8 mouse cellular contexts compared by ENCODE assay signal in the genomic region with DNA sequence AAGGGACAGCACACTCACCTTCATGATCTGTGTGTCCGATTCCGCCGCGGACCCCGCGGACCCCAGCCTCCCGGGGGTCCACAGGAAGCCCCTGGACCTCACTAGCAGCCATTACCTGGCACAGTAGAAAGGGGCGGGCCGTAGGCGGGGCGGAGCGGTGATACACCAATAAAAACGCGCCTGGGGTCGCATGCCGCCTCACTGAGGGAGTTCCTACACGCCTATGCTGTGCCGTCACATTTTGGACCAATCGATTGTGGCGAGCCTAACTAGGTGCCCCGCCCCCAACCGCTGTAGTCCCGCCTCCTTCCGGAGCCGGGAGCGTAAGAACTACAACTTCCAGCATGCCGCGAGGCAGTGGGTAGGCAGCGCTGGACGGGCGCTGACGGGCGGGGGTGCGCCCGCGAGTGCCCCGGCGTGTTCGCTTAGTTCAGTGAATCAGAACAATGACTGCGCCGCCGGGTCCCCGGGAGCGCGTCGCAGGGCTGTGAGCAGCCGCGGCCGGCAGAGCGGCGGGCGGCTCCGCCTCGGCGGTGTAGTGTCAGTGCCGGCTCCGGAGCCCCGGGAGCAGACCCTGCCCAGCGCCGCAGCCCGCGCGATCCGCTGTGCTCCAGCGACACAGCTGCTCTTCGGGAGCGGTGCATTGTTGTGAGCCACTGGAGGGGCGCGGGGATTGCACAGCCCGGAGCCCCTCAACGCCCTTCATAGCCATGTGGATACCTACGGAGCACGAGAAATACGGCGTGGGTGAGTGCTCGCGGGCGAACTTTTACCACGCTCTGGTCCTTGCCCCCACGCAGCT. TPM values are rescaled to one million over a fixed set of nuclear protein-coding genes. Genes with fewer than 3 reads are reported as not detected.
DNase-seq lines count a peak whose midpoint lies in the region; ATAC-seq and TF ChIP-seq lines count a peak whose summit lies in the region.

A gene (minus strand): TSS at position 255 of the 802 bp plus-strand sequence.
A gene (plus strand): TSS at position 305 of the 802 bp plus-strand sequence.

- peak within 1 kb of the TSS; percentile 89 for H3K4me2 ChIP-seq in CH12.LX (ENCODE audit: insufficient read depth, low read depth, poor library complexity, severe bottlenecking)
- H3K4me2 ChIP-seq in forebrain, embryonic 11.5 days (ENCODE audit: low read depth, low read length, severe bottlenecking) = peak within 1 kb of the TSS; percentile 73
- peak within 1 kb of the TSS; percentile 97 for H3K4me2 ChIP-seq in heart, embryonic 16.5 days (ENCODE audit: low read depth, low read length)
- H3K4me2 ChIP-seq in liver, embryonic 15.5 days = peak within 1 kb of the TSS; percentile 92
- peak within 1 kb of the TSS; percentile 78 for H3K4me2 ChIP-seq in neural tube, embryonic 12.5 days (replicated peaks)

- dilution Hi-C loops in CH12.LX (cut with MboI; ENCODE audit: extremely low pct_ligation_motif_present, extremely low pct_unique_long_range_greater_than_20kb, low sequenced_read_pairs) = no loop called here

- in situ Hi-C loops in CH12.LX (cut with MboI; ENCODE audit: low pct_ligation_motif_present, low pct_unique_long_range_greater_than_20kb, low sequenced_read_pairs) = no loop called here

- peak; percentile 67 for TF ChIP-seq POLR2A in CH12.LX (IDR thresholded peaks at IDR 0.05; ENCODE audit: low read depth, low read length)

- peaks cover 15% of the 10 kb centered on the region for H3K27me3 ChIP-seq in CH12.LX (replicated peaks)
- no peaks in the 10 kb centered on the region for H3K27me3 ChIP-seq in forebrain, embryonic 11.5 days (ENCODE audit: control insufficient read depth, insufficient read depth, low read length)
- no peaks in the 10 kb centered on the region for H3K27me3 ChIP-seq in heart, embryonic 16.5 days (ENCODE audit: control insufficient read depth, insufficient read depth, low read length)
- H3K27me3 ChIP-seq in liver, embryonic 15.5 days = peaks cover 48% of the 10 kb centered on the region
- H3K27me3 ChIP-seq in neural tube, embryonic 12.5 days (replicated peaks) = no peaks in the 10 kb centered on the region

- DNase-seq in CH12.LX (ENCODE audit: extremely low read depth) = peak; percentile 99
- DNase-seq in c-Kit-positive CD71-positive TER-119-negative erythroid progenitor cells, embryonic 14.5 days (ENCODE audit: low read depth) = peak; percentile 99
- DNase-seq in forebrain, embryonic 11.5 days (ENCODE audit: low spot score) = peak; percentile 98
- peak; percentile 100 for DNase-seq in kidney, postnatal 36 days
- DNase-seq in telencephalon, adult 2 months (ENCODE audit: low read depth, low spot score) = peak; percentile 99

- peaks cover 0 to 7% of the 10 kb centered on the region in 2 experiments for H3K36me3 ChIP-seq in CH12.LX (replicated peaks in 1 of 2; ENCODE audit: control insufficient read depth in 1 of 2, insufficient read depth in 1 of 2, low read length in 1 of 2)
- H3K36me3 ChIP-seq in forebrain, embryonic 11.5 days (ENCODE audit: control insufficient read depth, insufficient read depth, low read length) = no peaks in the 10 kb centered on the region
- no peaks in the 10 kb centered on the region for H3K36me3 ChIP-seq in heart, embryonic 16.5 days (ENCODE audit: control insufficient read depth, insufficient read depth)
- no peaks in the 10 kb centered on the region for H3K36me3 ChIP-seq in liver, embryonic 15.5 days (replicated peaks)
- H3K36me3 ChIP-seq in neural tube, embryonic 12.5 days = no peaks in the 10 kb centered on the region

- H3K79me2 ChIP-seq in CH12.LX (replicated peaks; ENCODE audit: control insufficient read depth, extremely low read depth, insufficient read depth, poor library complexity, severe bottlenecking) = peaks cover 6% of the 10 kb centered on the region

- H3K9me3 ChIP-seq in CH12.LX (replicated peaks; ENCODE audit: low read length) = no peaks in the 10 kb centered on the region
- H3K9me3 ChIP-seq in forebrain, embryonic 11.5 days (ENCODE audit: control insufficient read depth, low read length) = no peaks in the 10 kb centered on the region
- H3K9me3 ChIP-seq in heart, embryonic 16.5 days (replicated peaks; ENCODE audit: control insufficient read depth, low read length) = no peaks in the 10 kb centered on the region
- no peaks in the 10 kb centered on the region for H3K9me3 ChIP-seq in liver, embryonic 15.5 days (replicated peaks)
- no peaks in the 10 kb centered on the region for H3K9me3 ChIP-seq in neural tube, embryonic 12.5 days

- TF ChIP-seq CTCF in CH12.LX (conservative IDR thresholded peaks at IDR 0.05 in 1 of 2, IDR thresholded peaks at IDR 0.05 in 1 of 2; ENCODE audit: low read depth in 2 of 2, low read length in 2 of 2) = peak in 1 of 2 experiments; percentile 9; a peak in 1 of 4 replicates

- H3K9ac ChIP-seq in CH12.LX (ENCODE audit: insufficient read depth, low read depth) = peak within 1 kb of the TSS; percentile 32; the same call in 1 of the 2 replicates
- H3K9ac ChIP-seq in forebrain, embryonic 11.5 days (ENCODE audit: low read length) = peak within 1 kb of the TSS; percentile 81
- peak within 1 kb of the TSS; percentile 90 for H3K9ac ChIP-seq in heart, embryonic 16.5 days (ENCODE audit: low read length)
- H3K9ac ChIP-seq in liver, embryonic 15.5 days = peak within 1 kb of the TSS; percentile 62
- H3K9ac ChIP-seq in neural tube, embryonic 12.5 days = peak within 1 kb of the TSS; percentile 86

- H3K4me1 ChIP-seq in CH12.LX (ENCODE audit: control insufficient read depth in 1 of 2, insufficient read depth in 2 of 2) = peaks cover 0 to 13% of the 10 kb centered on the region in 2 experiments; a peak in 2 of 4 replicates
- H3K4me1 ChIP-seq in forebrain, embryonic 11.5 days (replicated peaks; ENCODE audit: control insufficient read depth, insufficient read depth, low read length) = no peaks in the 10 kb centered on the region
- peaks cover 18% of the 10 kb centered on the region for H3K4me1 ChIP-seq in heart, embryonic 16.5 days (ENCODE audit: control insufficient read depth, insufficient read depth, low read length)
- peaks cover 22% of the 10 kb centered on the region for H3K4me1 ChIP-seq in liver, embryonic 15.5 days (replicated peaks)
- peaks cover 19% of the 10 kb centered on the region for H3K4me1 ChIP-seq in neural tube, embryonic 12.5 days

- under 1% methylated on average over 79 of the region's 80 CpGs for WGBS in forebrain, embryonic 11.5 days
- WGBS in heart, embryonic 16.5 days = under 1% methylated on average over 80 of the region's 80 CpGs
- under 1% methylated on average over 80 of the region's 80 CpGs for WGBS in liver, embryonic 15.5 days (ENCODE audit: insufficient replicate concordance)
- under 1% methylated on average over 79 of the region's 80 CpGs for whole genome bisulfite sequencing in neural tube, embryonic 12.5 days

- no peak within 1 kb of the TSS for H3K27ac ChIP-seq in CH12.LX (ENCODE audit: insufficient read depth, low read depth)
- peak within 1 kb of the TSS; percentile 80 for H3K27ac ChIP-seq in forebrain, embryonic 11.5 days (ENCODE audit: low read depth, low read length)
- H3K27ac ChIP-seq in heart, embryonic 16.5 days (ENCODE audit: low read length) = peak within 1 kb of the TSS; percentile 82
- no peak within 1 kb of the TSS; the same call in 1 of the 2 replicates for H3K27ac ChIP-seq in liver, embryonic 15.5 days (replicated peaks)
- peak within 1 kb of the TSS; percentile 85 for H3K27ac ChIP-seq in neural tube, embryonic 12.5 days

- peak within 1 kb of the TSS; percentile 76 to 87 (median 86) for H3K4me3 ChIP-seq in CH12.LX (replicated peaks in 1 of 3; ENCODE audit: low read depth in 2 of 3, low read length in 2 of 3, poor library complexity in 1 of 3)
- peak within 1 kb of the TSS; percentile 74 for H3K4me3 ChIP-seq in forebrain, embryonic 11.5 days (ENCODE audit: low read depth, low read length)
- peak within 1 kb of the TSS; percentile 82 for H3K4me3 ChIP-seq in heart, embryonic 16.5 days (ENCODE audit: low read length)
- H3K4me3 ChIP-seq in liver, embryonic 15.5 days (replicated peaks) = peak within 1 kb of the TSS; percentile 79
- H3K4me3 ChIP-seq in neural tube, embryonic 12.5 days = peak within 1 kb of the TSS; percentile 82

- ATAC-seq in forebrain, embryonic 11.5 days (replicated peaks; ENCODE audit: low FRiP score) = peak; percentile 98
- ATAC-seq in heart, embryonic 16.5 days (replicated peaks; ENCODE audit: extremely low read depth, insufficient read depth, low FRiP score) = peak; percentile 98
- peak; percentile 98 for ATAC-seq in liver, embryonic 15.5 days (ENCODE audit: insufficient read depth)
- peak; percentile 98 for ATAC-seq in neural tube, embryonic 12.5 days (ENCODE audit: low FRiP score, low read depth)

- no peak for TF ChIP-seq RAD21 in CH12.LX (IDR thresholded peaks at IDR 0.05; ENCODE audit: low read depth, low read length)

- no peak for TF ChIP-seq EP300 in CH12.LX (IDR thresholded peaks at IDR 0.05; ENCODE audit: low read length)

TF ChIP-seq in CH12.LX, 34 proteins besides CTCF, POLR2A, EP300 and RAD21 (continues in another document):
- TF ChIP-seq MAZ (IDR thresholded peaks at IDR 0.05; ENCODE audit: low read depth, low read length) (peak; percentile 92), MAFK (IDR thresholded peaks at IDR 0.05; ENCODE audit: insufficient replicate concordance, low read length) (no peak), MYC (IDR thresholded peaks at IDR 0.05; ENCODE audit: low read depth, low read length) (peak; percentile 29; the same call in 1 of the 2 replicates), KAT2A (IDR thresholded peaks at IDR 0.05; ENCODE audit: insufficient replicate concordance, low read length) (peak; percentile 90; the same call in 1 of the 2 replicates), ZMIZ1 (IDR thresholded peaks at IDR 0.05; ENCODE audit: low read depth, low read length) (no peak), ELF1 (IDR thresholded peaks at IDR 0.05; ENCODE audit: low read depth, low read length) (peak; percentile 91), ETS1 (conservative IDR thresholded peaks at IDR 0.05; ENCODE audit: low read depth, low read length) (no peak)

RNA-seq across cellular contexts. Expression of the first gene that starts in this region (rescaled TPM):
- total RNA-seq in CH12.LX (2012; rRNA removed) (12.4 and 13.7 TPM in 2 replicates), CH12.LX (2014; rRNA removed) (31.2 and 32.5 TPM in 2 replicates)
- polyA plus RNA-seq in CH12.LX (2012; ENCODE audit: insufficient read length, low read depth) = 16.7 and 18.9 TPM in 2 replicates
- 36.5 and 38.7 TPM in 2 replicates for polyA plus RNA-seq in forebrain, embryonic 11.5 days (2014; fragmentation: Nextera tagmentation; extraction: Ambion mirVana)
- 28.0 and 28.4 TPM in 2 replicates for polyA plus RNA-seq in heart, embryonic 16.5 days (2015; fragmentation: Nextera tagmentation; extraction: Ambion mirVana)
- 6.6 and 6.9 TPM in 2 replicates for polyA plus RNA-seq in liver, embryonic 15.5 days (2015; fragmentation: Nextera tagmentation; extraction: Ambion mirVana)
- polyA plus RNA-seq in neural tube, embryonic 12.5 days (2016; fragmentation: Nextera tagmentation; extraction: Ambion mirVana) = 30.7 and 31.2 TPM in 2 replicates

RNA-seq across cellular contexts. Expression of the second gene that starts in this region (rescaled TPM):
- total RNA-seq in CH12.LX (2012; rRNA removed) (0.38 TPM in 2 replicates), CH12.LX (2014; rRNA removed) (0.19 and 0.26 TPM in 2 replicates)
- 0.49 and 0.67 TPM in 2 replicates for polyA plus RNA-seq in CH12.LX (2012; ENCODE audit: insufficient read length, low read depth)
- polyA plus RNA-seq in forebrain, embryonic 11.5 days (2014; fragmentation: Nextera tagmentation; extraction: Ambion mirVana) = 18.7 and 19.8 TPM in 2 replicates
- 6.4 and 9.6 TPM in 2 replicates for polyA plus RNA-seq in heart, embryonic 16.5 days (2015; fragmentation: Nextera tagmentation; extraction: Ambion mirVana)
- polyA plus RNA-seq in liver, embryonic 15.5 days (2015; fragmentation: Nextera tagmentation; extraction: Ambion mirVana) = 0.89 and 0.94 TPM in 2 replicates
- polyA plus RNA-seq in neural tube, embryonic 12.5 days (2016; fragmentation: Nextera tagmentation; extraction: Ambion mirVana) = 40.2 and 42.7 TPM in 2 replicates

Comparison
In these comparisons a context has a peak if more than half of its experiments do, and no peak if none do; other contexts are left out.
1. H3K27ac ChIP-seq: peak in forebrain, embryonic 11.5 days (single experiment), heart, embryonic 16.5 days (single experiment) and neural tube, embryonic 12.5 days (single experiment); none in CH12.LX (single experiment) and liver, embryonic 15.5 days (single experiment).
2. H3K9ac ChIP-seq: peak in every context shown above with its lines; median percentile 90 in heart, embryonic 16.5 days; 86 in neural tube, embryonic 12.5 days; 81 in forebrain, embryonic 11.5 days; 62 in liver, embryonic 15.5 days; 32 in CH12.LX.
3. Peak in every context shown above with its lines, with median percentiles within 50 percentile points of each other: DNase-seq, H3K4me2 ChIP-seq, H3K4me3 ChIP-seq and ATAC-seq.